Mouse (Mus musculus) kidney, postnatal 0 days (tissue): ENCODE measurements around the gene Olfr871. TPM values are rescaled to one million over a fixed set of nuclear protein-coding genes. Genes with fewer than 3 reads are reported as not detected.

Source experiments
- ATAC-seq: fragments of 200-750 bp; cut with Nextera tagmentation; replicated peaks from 2 replicates; pipeline ENCODE4 v1.8.0; 2017; ENCODE audit warnings: low read depth, moderate number of reproducible peaks, moderate TSS enrichment, moderate library complexity; ENCODE audit not compliant: low FRiP score
- DNase-seq: peaks from one replicate; pipeline ENCODE4 v3.0.0-alpha.2; 2016; ENCODE audit warnings: low spot score
- H3K27ac ChIP-seq: fragments of 300-500 bp; sonication (generic); 2 replicates; pipeline ENCODE4 v1.5.1; 2014; ENCODE audit warnings: mild to moderate bottlenecking
- H3K27me3 ChIP-seq: fragments of 300-500 bp; sonication (generic); 2 replicates; pipeline ENCODE4 v1.6.1; 2014; ENCODE audit warnings: low read length, mixed read lengths; ENCODE audit not compliant: insufficient read depth
- H3K36me3 ChIP-seq: fragments of 300-500 bp; sonication (generic); 2 replicates; pipeline ENCODE4 v1.6.1; 2014; ENCODE audit warnings: low read length, mixed read lengths; ENCODE audit not compliant: insufficient read depth
- H3K4me1 ChIP-seq: fragments of 300-500 bp; sonication (generic); replicated peaks from 2 replicates; pipeline ENCODE4 v1.6.1; 2014; ENCODE audit warnings: antibody characterized with exemption, low read length, mixed read lengths; ENCODE audit not compliant: insufficient read depth
- H3K4me2 ChIP-seq: fragments of 300-500 bp; sonication (generic); 2 replicates; pipeline ENCODE4 v1.6.1; 2014; ENCODE audit warnings: mild to moderate bottlenecking, low read length, moderate library complexity, mixed read lengths
- H3K4me3 ChIP-seq: fragments of 300-500 bp; sonication (generic); replicated peaks from 2 replicates; pipeline ENCODE4 v1.5.1; 2014; ENCODE audit warnings: low read depth, low read length
- H3K9ac ChIP-seq: fragments of 300-500 bp; sonication (generic); 2 replicates; pipeline ENCODE4 v1.6.1; 2014; ENCODE audit warnings: low read depth, low read length
- H3K9me3 ChIP-seq: fragments of 300-500 bp; sonication (generic); replicated peaks from 2 replicates; pipeline ENCODE4 v1.6.1; 2016; ENCODE audit warnings: low read length, inconsistent platforms, mixed read lengths
- CTCF ChIP-seq: IDR thresholded peaks from 2 replicates; pipeline ENCODE4 v1.5.1; 2016; ENCODE audit warnings: antibody characterized with exemption, low read depth, mild to moderate bottlenecking, moderate library complexity
- WGBS: fragments of 180-500 bp; shearing (Covaris S2); extraction: QIAGEN DNeasy Blood & Tissue Kit; methylation state at CpG from one replicate; pipeline ENCODE4 v1.1.7; 2014; 5-methylcytosine and 5-hydroxymethylcytosine counted together
- polyA plus RNA-seq: library from polyadenylated mRNA; unstranded; fragments of >200 nt; fragmentation: Nextera tagmentation; extraction: Ambion mirVana; gene quantifications from 2 replicates; pipeline ENCODE4 v1.2.1, GENCODE M21; 2015

Olfr871 gene
- polyA plus RNA-seq, 1 experiment from 2014 or later, result not detected

DNA sequence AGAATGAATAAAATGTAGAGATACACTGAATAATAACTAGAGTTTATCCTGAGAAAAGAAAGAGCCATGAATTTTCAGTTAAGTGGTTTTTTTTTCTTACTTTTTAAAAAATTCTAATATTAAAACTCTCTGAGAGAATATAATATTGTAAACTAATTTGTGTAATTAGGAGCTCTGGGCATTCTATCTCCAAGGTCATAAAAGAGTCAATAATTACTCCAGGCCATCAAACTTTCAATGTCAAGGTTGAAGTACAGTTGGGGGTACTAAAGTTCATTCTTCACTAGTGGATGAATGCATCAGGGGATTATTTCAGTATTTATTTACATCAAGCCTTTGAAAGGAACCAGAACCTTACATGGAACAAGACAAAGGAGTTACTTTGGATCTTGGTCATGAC, 24.8 kb downstream of the Olfr871 start, which contains the start of gene Olfr872:
Gene Olfr872, plus strand, starts transcription at position 301 of the 400 bp plus-strand sequence.
- Histone ChIP-seq H3K9me3 (no peaks in the 10 kb centered on the region), H3K4me2 (no peak within 1 kb of the TSS), H3K4me1 (no peaks in the 10 kb centered on the region), H3K4me3 (no peak within 1 kb of the TSS), H3K27ac (no peak within 1 kb of the TSS), H3K9ac (no peak within 1 kb of the TSS), H3K27me3 (no peaks in the 10 kb centered on the region), H3K36me3 (no peaks in the 10 kb centered on the region)
- no peak for ATAC-seq
- no peak for TF ChIP-seq CTCF
- no peak for DNase-seq

DNA sequence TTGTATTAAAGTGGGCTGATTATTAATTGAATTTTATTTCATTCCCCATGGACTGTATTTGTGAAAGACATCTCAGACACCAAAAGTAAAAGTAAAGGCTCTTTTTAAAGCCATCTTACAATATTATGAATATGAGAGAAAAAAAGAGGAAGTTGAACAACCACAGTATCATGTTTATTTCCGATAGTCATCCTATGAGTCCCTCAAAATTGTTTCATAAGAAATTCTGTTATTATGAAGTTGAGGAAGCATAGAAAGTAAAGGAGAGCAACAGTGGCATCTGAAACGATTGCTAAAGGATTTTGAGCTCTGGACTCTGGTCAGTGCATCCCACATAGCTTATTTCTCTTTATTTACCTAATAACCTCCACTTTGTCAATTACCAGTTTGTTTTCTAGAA, 25.4 kb downstream of the Olfr871 start:
- 73% methylated on average over 2 of the region's 2 CpGs for WGBS
- H3K27ac ChIP-seq, result no peak overlapping the region
- no peak overlapping the region for H3K4me3 ChIP-seq
- DNase-seq, result no peak
- no peaks in the 10 kb centered on the region for H3K36me3 ChIP-seq
- no peak for ATAC-seq
- no peaks in the 10 kb centered on the region for H3K27me3 ChIP-seq
- TF ChIP-seq CTCF, result no peak
- no peaks in the 10 kb centered on the region for H3K4me1 ChIP-seq
- no peak overlapping the region for H3K4me2 ChIP-seq
- no peaks in the 10 kb centered on the region for H3K9me3 ChIP-seq
- H3K9ac ChIP-seq, result no peak overlapping the region

Other genes with a start within 250 kb of the Olfr871 start
- not detected in 2 replicates for gene Olfr866, start 184.2 kb upstream of the Olfr871 start, polyA plus RNA-seq
- gene Olfr867, start 154.6 kb upstream of the Olfr871 start, polyA plus RNA-seq, result not detected in 2 replicates
- not detected in 2 replicates for gene Olfr868, start 113.6 kb upstream of the Olfr871 start, polyA plus RNA-seq
- not detected in 2 replicates for gene Olfr869, start 83.2 kb upstream of the Olfr871 start, polyA plus RNA-seq
- gene Olfr870, start 38.1 kb upstream of the Olfr871 start, polyA plus RNA-seq, result not detected in 2 replicates
- gene Olfr872, start 24.9 kb downstream of the Olfr871 start, polyA plus RNA-seq, result not detected in 2 replicates
- gene Olfr39, start 70.1 kb downstream of the Olfr871 start, polyA plus RNA-seq, result not detected in 2 replicates
- not detected in 2 replicates for gene Olfr873, start 86.3 kb downstream of the Olfr871 start, polyA plus RNA-seq
- not detected in 2 replicates for gene Olfr18, start 123.9 kb downstream of the Olfr871 start, polyA plus RNA-seq
- 46.2 and 60.2 TPM in 2 replicates for gene Zfp560, start 173.0 kb downstream of the Olfr871 start, polyA plus RNA-seq
- gene Zfp26, start 248.0 kb downstream of the Olfr871 start, polyA plus RNA-seq, result 13.5 and 15.3 TPM in 2 replicates